Mouse (Mus musculus) C2C12 (cell line): Measurements from ENCODE around the gene Supt3.

ENCODE experiments used
- CEBPB ChIP-seq: IDR thresholded peaks from one replicate; pipeline ENCODE4 v1.6.1; 2011; ENCODE audit warnings: low read depth, mild to moderate bottlenecking, control low read depth, moderate library complexity
- CTCF ChIP-seq: IDR thresholded peaks from one replicate; pipeline ENCODE4 v1.5.1; 2011; ENCODE audit not compliant: control insufficient read depth, insufficient read depth, insufficient read length
- MAX ChIP-seq: IDR thresholded peaks from one replicate; pipeline ENCODE4 v1.6.1; 2011; ENCODE audit warnings: mild to moderate bottlenecking, control low read depth
- MYOD1 ChIP-seq: IDR thresholded peaks from one replicate; pipeline ENCODE4 v1.6.1; 2011; ENCODE audit warnings: low read depth; ENCODE audit not compliant: control insufficient read depth, insufficient read length
- USF1 ChIP-seq: IDR thresholded peaks from one replicate; pipeline ENCODE4 v1.6.1; 2011; ENCODE audit warnings: low read depth, mild to moderate bottlenecking, control low read depth, moderate library complexity

GRCm38 (mm10) chr17:45033617-45034016 is 256.7 kb downstream of the Supt3 start:
- TF ChIP-seq CTCF: no peak
- TF ChIP-seq MYOD1: peak; percentile 91
- TF ChIP-seq USF1: no peak
- TF ChIP-seq CEBPB: no peak
- peak; percentile 75 for TF ChIP-seq MAX
